Mouse (Mus musculus): ENCODE measurements around the gene Alpl.

GRCm38 (mm10) chr4:137748726-137749125, 47.5 kb downstream of the Alpl start:
- TF ChIP-seq TAL1 (IDR thresholded peaks at IDR 0.05; ENCODE audit: low read length) (no peak), GATA1 (IDR thresholded peaks at IDR 0.05; ENCODE audit: low read length) (no peak)

Data from erythroblast, embryonic 14.5 days (primary cell).